Mouse (Mus musculus) heart, embryonic 16.5 days (tissue): ENCODE data around the gene 4931409K22Rik. TPM values are rescaled to one million over a fixed set of nuclear protein-coding genes. Genes with fewer than 3 reads are reported as not detected.
A peak's percentile ranks its signal among the peaks of the same experiment; 100 is the strongest.

ENCODE experiments used
- ATAC-seq: fragments of 200-750 bp; cut with Nextera tagmentation; replicated peaks from 2 replicates; pipeline ENCODE4 v1.8.0; 2017; ENCODE audit warnings: moderate number of reproducible peaks; ENCODE audit not compliant: insufficient read depth, low FRiP score; ENCODE audit errors: extremely low read depth
- H3K27ac ChIP-seq: fragments of 300-500 bp; sonication (generic); 2 replicates; pipeline ENCODE4 v1.5.1; 2014; ENCODE audit warnings: mild to moderate bottlenecking, low read length, control low read depth, moderate library complexity
- H3K27me3 ChIP-seq: fragments of 300-500 bp; sonication (generic); 2 replicates; pipeline ENCODE4 v1.6.1; 2014; ENCODE audit warnings: low read length, mixed read lengths; ENCODE audit not compliant: control insufficient read depth, insufficient read depth
- H3K36me3 ChIP-seq: fragments of 300-500 bp; sonication (generic); 2 replicates; pipeline ENCODE4 v1.6.1; 2014; ENCODE audit not compliant: control insufficient read depth, insufficient read depth
- H3K4me1 ChIP-seq: fragments of 300-500 bp; sonication (generic); 2 replicates; pipeline ENCODE4 v1.6.1; 2014; ENCODE audit warnings: low read length, mixed read lengths; ENCODE audit not compliant: control insufficient read depth, insufficient read depth
- H3K4me2 ChIP-seq: fragments of 300-500 bp; sonication (generic); 2 replicates; pipeline ENCODE4 v1.6.1; 2014; ENCODE audit warnings: low read depth, mild to moderate bottlenecking, control low read depth, low read length
- H3K4me3 ChIP-seq: fragments of 300-500 bp; sonication (generic); 2 replicates; pipeline ENCODE4 v1.5.1; 2014; ENCODE audit warnings: mild to moderate bottlenecking, control low read depth, low read length
- H3K9ac ChIP-seq: fragments of 300-500 bp; sonication (generic); 2 replicates; pipeline ENCODE4 v1.6.1; 2014; ENCODE audit warnings: low read length, control low read depth
- H3K9me3 ChIP-seq: fragments of 300-500 bp; sonication (generic); replicated peaks from 2 replicates; pipeline ENCODE4 v1.6.1; 2016; ENCODE audit warnings: low read length; ENCODE audit not compliant: control insufficient read depth
- WGBS: fragments of 180-500 bp; shearing (Covaris S2); extraction: QIAGEN DNeasy Blood & Tissue Kit; methylation state at CpG from one replicate; pipeline ENCODE4 v1.1.7; 2014; 5-methylcytosine and 5-hydroxymethylcytosine counted together
- polyA plus RNA-seq: library from polyadenylated mRNA; unstranded; fragments of >200 nt; fragmentation: Nextera tagmentation; extraction: Ambion mirVana; gene quantifications from 2 replicates; pipeline ENCODE4 v1.2.1, GENCODE M21; 2015

The 4931409K22Rik gene
- polyA plus RNA-seq, 1 experiment from 2014 or later = not detected

DNA sequence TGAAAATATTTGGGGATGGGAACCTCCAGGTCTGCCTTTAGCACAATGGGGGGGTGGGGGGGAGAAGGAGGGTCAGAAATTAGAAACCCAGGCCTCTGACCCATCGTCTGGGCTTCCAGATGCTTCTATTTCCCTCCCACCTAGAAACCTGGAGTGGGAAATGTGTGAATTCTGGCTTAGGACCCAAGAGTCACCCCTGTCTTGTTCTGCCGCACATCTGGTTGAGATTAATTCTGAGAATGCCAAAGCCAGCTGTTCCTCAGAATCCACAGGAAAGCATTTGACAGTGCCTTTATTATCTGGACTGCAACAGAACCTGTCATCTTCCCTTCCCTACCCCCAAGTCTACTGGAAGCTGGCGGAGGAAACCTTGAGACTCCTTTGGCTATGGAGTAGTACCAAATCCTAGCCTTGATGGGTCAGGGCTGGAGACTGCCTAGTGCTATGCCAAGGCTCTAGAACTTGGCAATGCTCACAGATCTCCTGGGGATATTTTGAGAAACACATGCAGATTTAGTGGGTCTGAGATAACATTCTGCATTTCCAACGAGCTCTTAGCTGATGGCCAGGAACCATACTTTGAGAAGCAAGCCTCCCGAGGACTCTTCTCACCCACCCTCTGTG is 2.9 kb downstream of the 4931409K22Rik start:
- no peak for ATAC-seq
- Histone ChIP-seq H3K4me3 (no peak overlapping the region), H3K27ac (no peak overlapping the region), H3K9ac (no peak overlapping the region), H3K27me3 (peaks cover 3% of the 10 kb centered on the region), H3K4me1 (peaks cover 7% of the 10 kb centered on the region), H3K4me2 (no peak overlapping the region), H3K9me3 (no peaks in the 10 kb centered on the region; the same call in 1 of the 2 replicates), H3K36me3 (no peaks in the 10 kb centered on the region)
- 51% methylated on average over 5 of the region's 5 CpGs for WGBS

DNA sequence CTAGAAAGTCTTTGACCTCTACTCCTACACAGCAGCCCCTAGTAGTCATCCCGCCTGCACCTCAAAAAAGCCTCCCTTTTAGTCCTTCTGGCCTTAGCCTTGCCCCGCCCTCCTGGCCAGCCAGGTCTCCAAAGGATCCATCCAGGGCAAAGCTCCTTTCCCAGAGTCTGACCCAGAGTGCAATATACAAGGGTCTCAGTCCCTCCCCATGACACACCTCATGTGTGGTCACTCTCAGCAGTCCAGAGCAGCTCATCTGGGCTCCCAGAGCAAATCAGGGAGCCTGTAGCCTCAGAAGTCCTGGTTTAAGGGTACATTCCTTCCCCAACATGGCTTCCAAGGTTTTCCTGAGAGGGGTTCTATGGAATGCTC is 5.3 kb downstream of the 4931409K22Rik start:
- no peak for ATAC-seq
- Histone ChIP-seq H3K4me1 (peaks cover 7% of the 10 kb centered on the region), H3K27me3 (peaks cover 3% of the 10 kb centered on the region), H3K4me3 (0 out of 2 replicates have a peak overlapping the region, but pooled peaks have one; percentile 18), H3K9me3 (no peaks in the 10 kb centered on the region; the same call in 1 of the 2 replicates), H3K36me3 (no peaks in the 10 kb centered on the region), H3K27ac (no peak overlapping the region), H3K9ac (peak overlapping the region; percentile 36; the same call in 1 of the 2 replicates), H3K4me2 (peak overlapping the region; percentile 52)
- WGBS = 47% methylated on average over 2 of the region's 2 CpGs

DNA sequence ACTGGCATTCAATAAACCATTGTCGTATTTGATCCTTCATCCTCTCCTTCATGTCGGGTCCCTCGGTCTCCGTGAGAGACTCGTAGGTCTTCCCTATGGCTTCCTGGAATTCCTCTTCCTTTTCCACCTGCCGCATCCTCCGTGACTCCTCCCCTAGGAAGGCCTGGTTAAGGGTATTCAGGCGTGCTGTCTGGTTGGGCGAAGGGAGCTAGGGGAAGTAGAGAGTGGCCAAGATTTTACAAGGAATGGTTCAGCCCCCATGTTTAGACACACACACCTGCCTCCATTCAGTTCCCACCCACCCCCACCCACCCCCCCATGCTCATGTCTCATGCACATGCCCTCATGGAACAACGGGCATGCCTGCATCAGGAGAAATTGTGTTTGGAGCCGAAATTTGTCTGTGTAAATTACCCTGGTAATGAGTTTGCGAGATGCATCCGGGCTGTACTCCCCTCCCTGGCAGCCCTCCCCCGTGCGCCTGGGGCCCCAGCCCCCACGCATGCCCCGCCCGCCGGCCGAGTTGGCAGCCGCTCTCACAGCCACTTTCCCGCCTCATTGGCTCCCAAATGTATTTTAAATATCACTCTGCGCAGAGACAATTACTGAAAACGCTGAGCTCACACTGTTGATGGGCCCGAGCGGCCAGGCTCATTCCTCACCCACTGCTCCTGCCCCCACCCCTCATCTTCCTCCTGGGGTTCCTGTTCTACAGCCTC is 5.9 kb downstream of the 4931409K22Rik start:
- Histone ChIP-seq H3K36me3 (no peaks in the 10 kb centered on the region), H3K27me3 (peaks cover 3% of the 10 kb centered on the region), H3K9me3 (no peaks in the 10 kb centered on the region; the same call in 1 of the 2 replicates), H3K27ac (no peak overlapping the region), H3K4me2 (peak overlapping the region; percentile 52), H3K4me1 (peaks cover 7% of the 10 kb centered on the region), H3K4me3 (peak overlapping the region; percentile 18; the same call in 1 of the 2 replicates), H3K9ac (peak overlapping the region; percentile 36; the same call in 1 of the 2 replicates)
- 31% methylated on average over 26 of the region's 26 CpGs for WGBS
- ATAC-seq = peak; percentile 65

DNA sequence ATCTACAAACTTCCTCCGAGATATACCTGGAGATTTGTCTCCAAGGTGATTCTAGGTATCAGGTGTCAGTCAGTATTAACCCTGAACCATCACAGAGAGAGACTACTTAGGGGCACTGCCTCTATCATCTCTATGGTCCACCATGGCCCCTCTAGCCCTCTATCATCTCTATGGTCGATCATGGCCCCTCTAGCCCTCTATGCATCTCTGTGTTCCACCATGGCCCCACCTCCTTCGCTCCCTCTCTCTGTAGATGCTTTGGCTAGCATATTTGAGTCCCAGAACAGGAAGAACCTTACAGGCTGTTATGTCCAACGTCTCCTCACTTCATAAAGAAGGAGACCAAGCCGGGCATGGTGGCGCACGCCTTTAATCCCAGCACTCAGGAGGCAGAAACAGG is 14.0 kb downstream of the 4931409K22Rik start:
- 80% methylated on average over 7 of the region's 7 CpGs for WGBS
- H3K27me3 ChIP-seq = no peaks in the 10 kb centered on the region
- no peak for ATAC-seq
- no peak overlapping the region for H3K4me2 ChIP-seq
- H3K4me1 ChIP-seq = peaks cover 24% of the 10 kb centered on the region
- H3K9ac ChIP-seq = no peak overlapping the region
- H3K4me3 ChIP-seq = no peak overlapping the region
- no peak overlapping the region for H3K27ac ChIP-seq
- no peaks in the 10 kb centered on the region for H3K9me3 ChIP-seq
- no peaks in the 10 kb centered on the region for H3K36me3 ChIP-seq

DNA sequence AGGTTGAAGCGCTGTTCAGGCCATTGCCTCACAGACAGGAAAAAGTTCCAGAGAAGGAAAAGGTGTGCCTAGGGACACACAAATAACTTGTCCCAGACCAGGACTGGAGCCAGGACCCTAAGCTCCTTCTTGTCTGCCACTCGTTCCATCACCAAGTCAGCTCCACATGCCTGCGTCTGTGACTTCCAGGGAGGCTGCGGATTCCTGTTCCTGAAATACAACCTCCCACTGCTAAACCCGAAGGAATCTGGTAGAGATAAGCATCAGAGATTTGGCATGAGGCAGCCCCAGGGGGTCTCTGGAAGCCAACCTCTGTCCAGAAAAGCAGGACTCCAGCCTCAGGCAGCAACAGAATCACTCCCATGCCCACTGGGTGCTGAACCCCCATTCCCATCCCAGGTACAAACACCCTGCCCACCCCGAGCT is 15.5 kb downstream of the 4931409K22Rik start:
- Histone ChIP-seq H3K4me3 (peak overlapping the region; percentile 45), H3K9me3 (no peaks in the 10 kb centered on the region), H3K4me1 (peaks cover 24% of the 10 kb centered on the region), H3K4me2 (peak overlapping the region; percentile 63), H3K9ac (peak overlapping the region; percentile 63), H3K36me3 (no peaks in the 10 kb centered on the region), H3K27ac (peak overlapping the region; percentile 84), H3K27me3 (no peaks in the 10 kb centered on the region)
- 7% methylated on average over 6 of the region's 6 CpGs for WGBS
- no peak for ATAC-seq

DNA sequence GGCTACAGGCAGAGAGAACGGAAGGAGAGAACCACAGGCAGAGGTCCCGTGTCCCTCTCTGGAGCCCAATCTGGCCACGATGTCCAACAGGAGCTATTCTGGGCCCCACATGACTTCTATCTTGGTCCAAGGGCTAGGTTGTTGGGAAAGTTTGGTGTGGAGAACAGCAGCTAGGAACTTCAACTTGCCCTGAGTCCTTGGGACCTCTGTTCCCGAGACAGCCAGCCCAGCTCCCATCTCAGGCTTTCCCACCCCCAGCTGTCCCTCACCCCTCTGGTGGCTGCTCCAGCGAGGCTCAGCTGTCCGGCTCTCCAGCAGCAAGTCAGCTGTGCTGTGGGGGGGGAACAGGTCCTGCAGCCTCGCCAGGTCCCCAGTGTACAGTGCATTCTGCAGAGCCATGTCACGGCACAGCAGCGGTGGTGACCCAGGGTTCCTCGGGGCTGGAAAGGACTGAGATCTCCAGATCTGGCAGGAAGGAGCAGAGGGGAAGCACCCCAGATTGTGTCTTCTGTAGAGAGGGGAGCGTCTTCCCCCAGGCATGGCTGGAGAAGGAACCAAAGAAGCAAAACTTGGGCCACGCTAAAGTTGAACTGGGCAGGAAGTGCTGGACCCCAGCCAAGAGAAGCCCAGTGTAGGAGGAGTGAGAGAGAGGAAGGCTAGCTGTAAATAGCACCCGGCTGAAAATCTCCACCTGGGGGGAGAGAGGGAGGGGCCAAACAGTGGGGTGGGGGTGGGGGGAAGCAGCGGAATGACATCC is 16.0 kb downstream of the 4931409K22Rik start, which contains the start of gene Asb10:
Gene Asb10, minus strand, starts transcription at position 592 of the 757 bp plus-strand sequence.
- H3K9me3 ChIP-seq = no peaks in the 10 kb centered on the region
- peak within 1 kb of the TSS; percentile 63 for H3K4me2 ChIP-seq
- H3K36me3 ChIP-seq = no peaks in the 10 kb centered on the region
- peaks cover 24% of the 10 kb centered on the region for H3K4me1 ChIP-seq
- peak within 1 kb of the TSS; percentile 45 for H3K4me3 ChIP-seq
- peak within 1 kb of the TSS; percentile 63 for H3K9ac ChIP-seq
- no peaks in the 10 kb centered on the region for H3K27me3 ChIP-seq
- peak; percentile 82 for ATAC-seq
- WGBS = 7% methylated on average over 14 of the region's 14 CpGs
- H3K27ac ChIP-seq = peak within 1 kb of the TSS; percentile 84

DNA sequence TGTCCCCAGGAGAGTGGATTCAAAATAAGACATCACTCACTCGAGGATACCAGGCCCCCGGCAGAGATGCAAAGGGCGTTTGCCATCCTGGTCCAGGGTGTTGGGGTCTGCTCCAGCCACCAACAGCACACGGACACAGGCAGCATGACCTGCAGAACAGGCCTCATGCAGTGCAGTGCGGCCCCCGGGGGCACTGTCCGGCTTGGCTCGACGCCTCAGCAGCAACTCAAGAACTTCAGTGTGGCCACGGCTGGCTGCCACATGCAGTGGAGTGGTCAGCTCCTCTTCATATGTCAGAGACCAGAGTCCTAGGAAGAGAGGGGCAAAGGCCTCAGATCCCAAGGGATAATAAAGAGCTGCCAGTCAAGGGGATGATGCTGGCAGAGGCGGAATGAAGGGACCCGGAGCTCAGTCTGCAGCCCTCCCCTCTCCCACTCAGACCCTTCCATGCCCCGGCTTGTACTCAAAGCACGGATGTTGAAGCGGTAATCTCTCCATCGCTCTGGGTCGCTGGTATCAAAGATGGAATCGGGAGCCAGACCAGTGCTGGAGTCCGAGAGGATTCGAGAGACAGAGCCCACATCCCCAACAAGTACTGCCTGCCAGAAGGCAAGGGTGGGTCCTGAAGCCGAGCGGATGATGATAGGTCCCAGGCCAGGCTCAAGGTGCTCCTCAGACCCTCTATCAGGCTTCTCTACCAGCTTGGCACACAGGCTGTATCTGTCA is 16.9 kb downstream of the 4931409K22Rik start:
- H3K4me2 ChIP-seq = peak overlapping the region; percentile 63
- ATAC-seq = peak; percentile 17; the same call in 1 of the 2 replicates

DNA sequence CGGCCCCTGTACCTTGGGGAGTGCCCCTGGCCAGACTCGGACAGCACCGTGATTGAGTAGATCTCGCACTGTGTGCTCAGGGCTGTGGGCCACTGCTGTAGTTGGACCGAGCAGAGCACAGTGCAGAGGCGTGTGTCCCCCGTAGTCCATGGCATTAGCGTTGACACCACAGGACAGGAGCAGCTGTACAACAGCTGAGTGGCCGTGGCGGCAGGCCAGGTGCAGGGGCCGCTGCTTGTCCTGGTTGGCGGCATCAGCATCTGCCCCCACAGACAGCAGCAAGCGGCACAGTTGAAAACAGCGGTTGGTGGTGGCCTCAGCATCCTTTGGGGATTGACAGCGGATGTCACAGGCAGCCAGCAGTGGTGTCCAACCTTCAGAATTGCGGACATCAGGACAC is 19.0 kb downstream of the 4931409K22Rik start:
- Histone ChIP-seq H3K27ac (no peak overlapping the region), H3K27me3 (no peaks in the 10 kb centered on the region), H3K4me1 (peaks cover 24% of the 10 kb centered on the region), H3K36me3 (no peaks in the 10 kb centered on the region), H3K4me2 (no peak overlapping the region), H3K9me3 (no peaks in the 10 kb centered on the region), H3K4me3 (no peak overlapping the region), H3K9ac (no peak overlapping the region)
- WGBS = 62% methylated on average over 16 of the region's 16 CpGs
- no peak for ATAC-seq

More for the DNA sequence above, 16.9 kb downstream of the 4931409K22Rik start:
- no peaks in the 10 kb centered on the region for H3K36me3 ChIP-seq
- 72% methylated on average over 22 of the region's 22 CpGs for WGBS
- H3K4me1 ChIP-seq = peaks cover 24% of the 10 kb centered on the region
- H3K27ac ChIP-seq = peak overlapping the region; percentile 84
- no peaks in the 10 kb centered on the region for H3K9me3 ChIP-seq
- peak overlapping the region; percentile 45 for H3K4me3 ChIP-seq
- peak overlapping the region; percentile 63 for H3K9ac ChIP-seq
- no peaks in the 10 kb centered on the region for H3K27me3 ChIP-seq
